Mouse (Mus musculus): ENCODE results near the gene Ankrd13d.

- TF ChIP-seq CTCF (IDR thresholded peaks at IDR 0.05; ENCODE audit: low read depth) (no peak), EP300 (IDR thresholded peaks at IDR 0.05; ENCODE audit: low read depth) (no peak)
These were observed 20.2 kb downstream of the Ankrd13d start for GRCm38 (mm10) chr19:4262756-4263155.

Data from heart, postnatal 0 days (tissue).